Mouse (Mus musculus) heart, embryonic 11.5 days (tissue): ENCODE results near the gene Nup43. TPM values are rescaled to one million over a fixed set of nuclear protein-coding genes. Genes with fewer than 3 reads are reported as not detected.
"Not testable (repeated sequence)": the region's sequence is repeated elsewhere in the genome, so short reads cannot be mapped to it uniquely, and the experiment has no call there.

ENCODE experiments used
- ATAC-seq: fragments of 200-750 bp; cut with Nextera tagmentation; replicated peaks from 2 replicates; pipeline ENCODE4 v1.8.0; 2017; ENCODE audit warnings: moderate library complexity; ENCODE audit not compliant: insufficient number of reproducible peaks, low FRiP score, low TSS enrichment
- H3K27ac ChIP-seq: fragments of 300-500 bp; sonication (generic); 2 replicates; pipeline ENCODE4 v1.5.1; 2014; ENCODE audit warnings: mild to moderate bottlenecking, low read depth, low read length
- H3K27me3 ChIP-seq: fragments of 300-500 bp; sonication (generic); 2 replicates; pipeline ENCODE4 v1.6.1; 2014; ENCODE audit warnings: mild to moderate bottlenecking, low read length, mixed read lengths; ENCODE audit not compliant: control insufficient read depth, insufficient read depth
- H3K36me3 ChIP-seq: fragments of 300-500 bp; sonication (generic); 2 replicates; pipeline ENCODE4 v1.6.1; 2014; ENCODE audit warnings: mild to moderate bottlenecking, low read length, moderate library complexity, mixed read lengths; ENCODE audit not compliant: control insufficient read depth, insufficient read depth
- H3K4me1 ChIP-seq: fragments of 300-500 bp; sonication (generic); 2 replicates; pipeline ENCODE4 v1.6.1; 2014; ENCODE audit warnings: low read length; ENCODE audit not compliant: control insufficient read depth, insufficient read depth
- H3K4me2 ChIP-seq: fragments of 300-500 bp; sonication (generic); 2 replicates; pipeline ENCODE4 v1.6.1; 2014; ENCODE audit warnings: mild to moderate bottlenecking, moderate library complexity
- H3K4me3 ChIP-seq: fragments of 300-500 bp; sonication (generic); 2 replicates; pipeline ENCODE4 v1.5.1; 2014; ENCODE audit warnings: low read depth, low read length
- H3K9ac ChIP-seq: fragments of 300-500 bp; sonication (generic); 2 replicates; pipeline ENCODE4 v1.6.1; 2014; ENCODE audit warnings: mild to moderate bottlenecking, low read depth, low read length, moderate library complexity
- H3K9me3 ChIP-seq: fragments of 300-500 bp; sonication (generic); replicated peaks from 2 replicates; pipeline ENCODE4 v1.6.1; 2016; ENCODE audit warnings: low read length; ENCODE audit not compliant: control insufficient read depth
- WGBS: fragments of 180-500 bp; shearing (Covaris S2); extraction: QIAGEN DNeasy Blood & Tissue Kit; methylation state at CpG from one replicate; pipeline ENCODE4 v1.1.7; 2014; ENCODE audit not compliant: insufficient replicate concordance; 5-methylcytosine and 5-hydroxymethylcytosine counted together
- polyA plus RNA-seq: library from polyadenylated mRNA; unstranded; fragments of >200 nt; fragmentation: Nextera tagmentation; extraction: Ambion mirVana; gene quantifications from 2 replicates; pipeline ENCODE4 v1.2.1, GENCODE M21; 2014

Gene Nup43
- 44.7 and 45.8 TPM in 2 replicates for polyA plus RNA-seq

GRCm38 (mm10) chr10:7667342-7667802 is at the start of gene Nup43:
TSS of gene Nup43 (plus strand) at chr10:7667503.
- Histone ChIP-seq H3K4me3 (peak within 1 kb of the TSS; percentile 89), H3K27ac (peak within 1 kb of the TSS; percentile 62), H3K9ac (peak within 1 kb of the TSS; percentile 78), H3K9me3 (no peaks in the 10 kb centered on the region), H3K4me1 (peaks cover 9% of the 10 kb centered on the region; the same call in 1 of the 2 replicates), H3K4me2 (peak within 1 kb of the TSS; percentile 82), H3K36me3 (peaks cover 3% of the 10 kb centered on the region; the same call in 1 of the 2 replicates), H3K27me3 (no peaks in the 10 kb centered on the region)
- whole genome bisulfite sequencing = 0% methylated on average over 24 of the region's 24 CpGs
- ATAC-seq = peak; percentile 78

GRCm38 (mm10) chr10:7617556-7617955 is 49.7 kb upstream of the Nup43 start:
- H3K4me3 ChIP-seq, H3K9me3 ChIP-seq, H3K27ac ChIP-seq, H3K4me2 ChIP-seq, ATAC-seq, H3K27me3 ChIP-seq, H3K9ac ChIP-seq, H3K36me3 ChIP-seq: not testable (repeated sequence)
- peaks cover 15% of the 10 kb centered on the region for H3K4me1 ChIP-seq
- WGBS = 61% methylated on average over 3 of the region's 3 CpGs

GRCm38 (mm10) chr10:7619821-7620241 is 47.5 kb upstream of the Nup43 start:
- no peak overlapping the region for H3K9ac ChIP-seq
- no peaks in the 10 kb centered on the region for H3K36me3 ChIP-seq
- no peak overlapping the region for H3K4me2 ChIP-seq
- 85% methylated on average over 5 of the region's 5 CpGs for WGBS
- no peaks in the 10 kb centered on the region for H3K27me3 ChIP-seq
- no peaks in the 10 kb centered on the region; the same call in 1 of the 2 replicates for H3K9me3 ChIP-seq
- peaks cover 22% of the 10 kb centered on the region for H3K4me1 ChIP-seq
- no peak overlapping the region for H3K4me3 ChIP-seq
- ATAC-seq = peak; percentile 61; the same call in 1 of the 2 replicates
- H3K27ac ChIP-seq = no peak overlapping the region

- Histone ChIP-seq H3K27me3 (no peaks in the 10 kb centered on the region), H3K9me3 (no peaks in the 10 kb centered on the region), H3K4me2 (no peak overlapping the region), H3K27ac (no peak overlapping the region), H3K36me3 (no peaks in the 10 kb centered on the region), H3K9ac (no peak overlapping the region), H3K4me1 (peaks cover 22% of the 10 kb centered on the region), H3K4me3 (no peak overlapping the region)
- WGBS = 72% methylated on average over 5 of the region's 5 CpGs
- no peak for ATAC-seq
These were observed 46.6 kb upstream of the Nup43 start for GRCm38 (mm10) chr10:7620723-7621122.

- Histone ChIP-seq H3K36me3 (no peaks in the 10 kb centered on the region), H3K9ac (no peak overlapping the region), H3K27ac (peak overlapping the region; percentile 66), H3K9me3 (no peaks in the 10 kb centered on the region), H3K27me3 (no peaks in the 10 kb centered on the region), H3K4me1 (peaks cover 22% of the 10 kb centered on the region), H3K4me2 (no peak overlapping the region; the same call in 1 of the 2 replicates), H3K4me3 (no peak overlapping the region)
- ATAC-seq = no peak; the same call in 1 of the 2 replicates
- WGBS = 28% methylated on average over 3 of the region's 3 CpGs
These were observed 44.9 kb upstream of the Nup43 start for GRCm38 (mm10) chr10:7622378-7622777.

- no peak overlapping the region for H3K27ac ChIP-seq
- 86% methylated on average over 3 of the region's 3 CpGs for WGBS
- H3K4me2 ChIP-seq = no peak overlapping the region
- H3K4me3 ChIP-seq = no peak overlapping the region
- H3K4me1 ChIP-seq = peaks cover 28% of the 10 kb centered on the region
- H3K36me3 ChIP-seq = no peaks in the 10 kb centered on the region
- H3K27me3 ChIP-seq = no peaks in the 10 kb centered on the region
- no peak overlapping the region for H3K9ac ChIP-seq
- no peak for ATAC-seq
- no peaks in the 10 kb centered on the region for H3K9me3 ChIP-seq
These were observed 43.3 kb upstream of the Nup43 start for GRCm38 (mm10) chr10:7623861-7624518.

- no peaks in the 10 kb centered on the region for H3K36me3 ChIP-seq
- no peaks in the 10 kb centered on the region for H3K9me3 ChIP-seq
- no peak for ATAC-seq
- H3K9ac ChIP-seq = no peak overlapping the region
- WGBS = 62% methylated on average over 4 of the region's 4 CpGs
- no peaks in the 10 kb centered on the region for H3K27me3 ChIP-seq
- H3K4me3 ChIP-seq = no peak overlapping the region
- no peak overlapping the region; the same call in 1 of the 2 replicates for H3K27ac ChIP-seq
- no peak overlapping the region for H3K4me2 ChIP-seq
- peaks cover 9% of the 10 kb centered on the region for H3K4me1 ChIP-seq
These were observed 38.2 kb upstream of the Nup43 start for GRCm38 (mm10) chr10:7629092-7629491.

GRCm38 (mm10) chr10:7630286-7630685 is 37.0 kb upstream of the Nup43 start:
- no peak overlapping the region for H3K4me3 ChIP-seq
- H3K27me3 ChIP-seq = no peaks in the 10 kb centered on the region
- no peaks in the 10 kb centered on the region for H3K36me3 ChIP-seq
- no peak for ATAC-seq
- no peak overlapping the region for H3K4me2 ChIP-seq
- no peak overlapping the region for H3K9ac ChIP-seq
- H3K9me3 ChIP-seq = no peaks in the 10 kb centered on the region
- WGBS = 87% methylated on average over 5 of the region's 5 CpGs
- H3K27ac ChIP-seq = no peak overlapping the region
- H3K4me1 ChIP-seq = peaks cover 9% of the 10 kb centered on the region; the same call in 1 of the 2 replicates
